Mouse (Mus musculus) spleen, postnatal 10 days (tissue): ENCODE data around the gene Rnf157.
"Not testable (repeated sequence)": the region's sequence is repeated elsewhere in the genome, so short reads cannot be mapped to it uniquely, and the experiment has no call there.

Source experiments
- DNase-seq, 2 experiments: peaks; one replicate each; pipeline ENCODE4 v3.0.0; 2021 to 2022; ENCODE audit warnings: low spot score in 2 of 2

Gene Rnf157

DNA sequence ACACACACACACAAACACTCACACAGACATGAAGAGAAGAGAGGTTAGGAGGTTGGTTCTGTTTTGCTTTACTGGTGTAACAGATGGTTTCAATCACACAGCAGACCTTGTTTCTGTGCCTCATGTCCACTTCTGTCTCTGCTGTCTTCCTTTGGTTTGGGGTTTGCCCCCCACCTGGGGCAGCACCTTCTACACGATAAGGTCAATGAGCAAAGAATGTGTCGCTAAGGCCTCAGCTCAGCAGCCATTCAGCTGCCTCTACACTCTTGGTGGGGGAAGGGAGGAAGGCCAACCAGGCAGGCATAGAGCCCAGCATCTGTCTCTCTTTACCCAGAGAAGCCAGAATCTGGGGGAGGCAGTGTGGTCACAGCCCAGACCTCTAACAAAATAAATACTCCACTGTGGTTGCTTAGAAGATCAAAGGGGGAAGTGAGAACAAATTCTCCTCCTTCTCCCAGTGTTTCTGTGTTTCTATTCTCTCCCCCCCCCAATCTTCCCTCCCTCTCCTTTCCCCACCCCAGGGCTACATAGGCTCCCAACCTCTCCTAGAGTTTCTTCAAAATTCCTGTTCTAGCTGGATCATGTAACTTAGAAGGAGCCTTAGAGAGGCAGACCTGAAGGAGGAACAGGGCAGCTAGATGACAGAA is 5.5 kb upstream of the Rnf157 start:
- peak in 1 of 2 experiments; percentile 70 for DNase-seq

DNA sequence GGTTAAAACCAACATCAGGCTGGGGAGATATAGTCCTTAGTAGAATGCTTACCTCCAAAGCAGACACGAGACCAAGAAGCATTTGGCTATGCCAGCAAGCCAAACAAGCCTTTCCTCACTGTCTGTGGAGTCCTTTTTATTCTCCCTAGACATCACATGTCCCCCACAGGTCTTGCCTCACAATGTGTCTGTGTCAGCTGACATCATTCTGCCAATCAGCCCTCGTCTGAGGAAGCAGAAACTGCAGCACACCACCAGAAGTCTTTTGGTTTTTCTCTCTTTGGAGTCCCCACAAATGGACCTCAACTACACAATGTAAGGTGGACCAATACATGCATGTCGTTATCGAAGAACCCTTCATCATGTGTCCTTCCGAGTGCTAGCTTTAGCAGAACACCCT is 4.2 kb upstream of the Rnf157 start:
- DNase-seq: no peak

DNA sequence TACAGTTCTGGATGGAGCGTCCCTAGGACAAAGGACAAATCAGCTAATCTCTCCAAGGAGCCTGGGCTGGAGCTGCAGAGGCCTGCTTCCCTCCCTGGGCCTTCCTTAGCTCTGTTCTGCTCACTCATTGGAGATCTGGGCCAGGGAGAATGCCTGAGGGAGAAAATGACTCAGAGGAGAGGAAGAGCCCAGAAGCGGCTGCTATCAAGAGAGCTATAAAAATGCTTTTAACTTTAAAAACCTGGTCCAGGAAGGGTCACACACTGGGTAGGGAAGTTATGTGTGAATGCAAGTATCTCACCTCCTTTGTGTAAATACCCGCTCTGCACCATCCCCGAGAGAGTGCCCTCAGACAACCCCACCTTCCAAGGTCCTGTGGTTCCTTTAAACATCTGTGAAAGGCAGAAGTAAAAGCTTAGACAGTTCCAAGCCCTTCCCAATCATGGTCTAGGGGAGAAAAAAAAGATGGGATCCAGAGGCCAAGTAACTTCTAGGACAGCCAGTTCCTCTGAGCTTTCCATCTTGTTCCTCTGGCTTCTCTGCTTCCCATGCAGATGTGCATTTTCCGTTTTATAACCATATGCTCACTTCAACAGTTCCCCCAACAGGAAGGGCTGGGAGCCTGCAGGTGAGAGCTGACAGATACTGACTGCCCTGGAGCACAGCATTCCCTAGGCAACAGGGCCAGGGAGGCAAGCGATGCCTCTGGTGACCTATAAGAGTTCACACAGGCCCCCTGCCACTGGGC is 3.5 kb upstream of the Rnf157 start:
- DNase-seq: no peak

- no peak for DNase-seq
These were observed 795 bp upstream of the Rnf157 start for GRCm38 (mm10) chr11:116413631-116414022.

- peak; percentile 56 for DNase-seq
These were observed 604 bp downstream of the Rnf157 start for GRCm38 (mm10) chr11:116412028-116412827.

GRCm38 (mm10) chr11:116411582-116411981 is 1.2 kb downstream of the Rnf157 start:
- no peak for DNase-seq

DNA sequence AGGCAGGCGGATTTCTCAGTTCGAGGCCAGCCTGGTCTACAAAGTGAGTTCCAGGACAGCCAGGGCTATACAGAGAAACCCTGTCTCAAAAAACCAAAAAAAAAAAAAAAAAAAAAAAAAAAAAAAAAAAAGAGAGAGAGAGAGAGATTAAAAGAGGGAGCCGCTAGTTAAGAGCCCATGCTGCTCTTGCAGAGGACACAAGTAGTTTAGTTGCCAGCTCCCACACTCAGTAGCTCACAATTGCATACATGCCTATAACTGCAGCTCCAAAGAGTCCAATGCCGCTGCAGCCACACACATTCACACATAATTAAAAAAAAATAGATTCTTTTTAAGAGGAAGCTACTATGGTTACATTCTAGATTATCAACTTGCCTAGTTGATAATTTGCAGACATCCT is 2.4 kb downstream of the Rnf157 start:
- not testable (repeated sequence) for DNase-seq

DNA sequence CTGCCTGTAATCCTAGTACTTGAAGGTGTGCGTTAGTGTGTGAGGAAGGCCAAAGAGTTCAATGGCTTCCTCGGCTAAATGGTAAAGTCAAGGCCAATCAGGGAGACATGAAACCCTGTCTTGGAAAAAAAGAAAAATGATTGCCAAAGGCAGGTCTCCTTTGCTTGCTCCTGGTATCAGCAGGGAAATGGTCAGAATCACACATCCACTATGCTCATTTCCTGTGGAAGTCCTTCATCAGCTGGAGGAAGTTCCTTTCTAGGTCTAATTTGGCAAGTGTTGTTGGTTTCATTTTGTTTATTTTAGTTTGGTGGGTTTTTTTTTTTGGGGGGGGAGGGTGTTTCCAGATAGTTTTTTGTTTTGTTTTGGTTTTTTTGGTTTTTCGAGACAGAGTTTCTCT is 3.8 kb downstream of the Rnf157 start:
- no peak for DNase-seq

GRCm38 (mm10) chr11:116406231-116406728 is 6.6 kb downstream of the Rnf157 start:
- DNase-seq: no peak

- no peak for DNase-seq
These were observed 7.2 kb downstream of the Rnf157 start for GRCm38 (mm10) chr11:116405601-116406000.

DNA sequence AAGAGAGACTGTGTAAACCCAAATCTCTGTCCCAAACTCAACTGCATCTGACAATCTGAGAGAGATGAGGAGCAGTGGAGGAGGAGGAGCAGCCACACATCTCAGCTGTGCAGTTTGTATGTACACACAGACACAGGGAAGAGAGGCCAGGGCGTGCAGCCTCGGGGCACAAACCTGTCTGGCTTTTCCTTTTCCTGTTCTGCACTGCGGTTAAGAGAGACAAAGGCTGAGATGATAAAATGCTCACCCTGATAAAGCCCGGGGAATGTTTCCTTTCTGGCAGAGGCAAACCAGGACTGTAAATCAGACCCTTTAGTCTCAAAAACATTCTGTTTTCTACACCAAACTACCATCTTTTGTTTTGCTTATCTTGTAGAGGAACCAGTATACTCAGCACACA is 12.3 kb downstream of the Rnf157 start:
- DNase-seq: no peak

DNA sequence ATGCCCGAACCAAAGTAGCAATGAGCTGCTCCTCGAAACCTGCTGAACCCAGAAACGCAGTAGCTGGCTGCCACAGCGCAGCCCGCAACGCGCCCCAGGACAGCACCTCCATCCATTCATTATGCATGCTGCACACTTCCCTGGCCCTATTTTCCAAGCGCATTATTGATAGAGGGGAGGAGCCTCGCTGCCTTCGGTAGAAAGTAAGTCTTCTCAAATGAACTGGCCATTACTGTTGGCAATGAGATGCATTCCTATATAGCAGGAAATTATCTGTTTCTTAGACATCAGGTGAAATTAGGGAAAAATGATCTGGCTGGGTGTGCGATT is 14.5 kb downstream of the Rnf157 start:
- no peak for DNase-seq

GRCm38 (mm10) chr11:116397517-116398347 is 15.1 kb downstream of the Rnf157 start:
- no peak for DNase-seq

GRCm38 (mm10) chr11:116396934-116397330 is 15.9 kb downstream of the Rnf157 start:
- DNase-seq: no peak

DNA sequence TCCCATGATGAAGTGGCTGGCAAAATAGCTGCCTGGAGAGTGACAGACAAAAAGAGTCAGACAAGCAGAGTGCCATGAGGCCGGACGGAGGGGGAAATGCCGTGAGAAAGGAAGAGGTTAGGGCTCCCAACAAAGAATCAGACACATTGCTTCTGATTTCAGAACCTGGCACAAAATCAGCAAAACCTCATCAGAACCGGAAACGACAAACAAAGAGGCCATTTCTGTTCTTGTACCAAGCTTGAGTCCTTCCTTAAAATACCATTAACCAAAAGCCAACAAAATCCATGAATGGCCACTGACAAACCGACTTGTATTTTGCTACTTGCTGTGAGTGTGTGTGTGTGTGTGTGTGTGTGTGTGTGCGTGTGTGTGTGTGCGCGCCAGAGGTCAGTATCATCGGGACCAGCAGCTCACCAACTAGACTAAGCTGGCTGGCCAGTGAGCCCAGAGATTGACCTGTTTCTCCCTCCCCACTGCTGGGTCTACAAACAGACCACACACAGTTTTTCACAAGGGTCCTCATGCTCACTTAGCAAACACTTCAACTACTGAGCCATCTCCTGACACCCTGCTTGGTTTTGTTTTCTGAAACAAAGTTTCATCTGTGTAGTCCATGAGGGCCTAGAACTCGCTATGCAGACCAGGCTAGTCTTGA is 16.4 kb downstream of the Rnf157 start:
- DNase-seq: no peak

DNA sequence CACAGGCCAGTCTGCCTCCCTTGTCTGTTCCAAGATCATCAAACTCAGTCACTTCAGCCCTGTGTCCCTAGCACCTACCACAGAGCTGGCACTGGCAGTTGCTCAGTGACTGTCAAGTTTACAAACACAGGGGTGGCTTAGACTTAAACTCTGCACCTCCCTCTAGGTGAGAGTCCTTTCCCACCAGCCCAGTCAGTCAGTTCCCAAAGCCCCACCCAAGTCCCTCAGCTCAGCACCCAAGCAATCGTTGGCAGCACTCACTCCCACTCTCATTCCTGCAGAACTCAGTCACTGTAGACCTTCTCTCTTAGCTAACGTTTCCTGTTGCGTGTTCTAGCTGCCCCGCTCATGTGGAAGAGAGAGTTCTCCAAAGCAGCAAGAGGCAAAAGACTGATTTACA is 18.1 kb downstream of the Rnf157 start:
- no peak for DNase-seq

GRCm38 (mm10) chr11:116388841-116389480 is 23.9 kb downstream of the Rnf157 start:
- DNase-seq: peak; percentile 24 to 58

GRCm38 (mm10) chr11:116387086-116388071 is 25.5 kb downstream of the Rnf157 start:
- DNase-seq: no peak

GRCm38 (mm10) chr11:116385999-116386398 is 26.8 kb downstream of the Rnf157 start:
- no peak for DNase-seq
